Mouse (Mus musculus) hindbrain, embryonic 12.5 days (tissue): ENCODE measurements around the gene Notch2. TPM values are rescaled to one million over a fixed set of nuclear protein-coding genes. Genes with fewer than 3 reads are reported as not detected.

Experiments used
- ATAC-seq: fragments of 200-750 bp; cut with Nextera tagmentation; 2 replicates; pipeline ENCODE4 v1.8.0; 2017; ENCODE audit warnings: moderate TSS enrichment; ENCODE audit not compliant: low FRiP score
- H3K27ac ChIP-seq: fragments of 300-500 bp; sonication (generic); 2 replicates; pipeline ENCODE4 v1.5.1; 2016; ENCODE audit warnings: mild to moderate bottlenecking
- H3K27me3 ChIP-seq: fragments of 300-500 bp; sonication (generic); 2 replicates; pipeline ENCODE4 v1.6.1; 2016; ENCODE audit warnings: mild to moderate bottlenecking
- H3K36me3 ChIP-seq: fragments of 300-500 bp; sonication (generic); 2 replicates; pipeline ENCODE4 v1.6.1; 2016; ENCODE audit warnings: mild to moderate bottlenecking
- H3K4me1 ChIP-seq: fragments of 300-500 bp; sonication (generic); 2 replicates; pipeline ENCODE4 v1.6.1; 2016
- H3K4me2 ChIP-seq: fragments of 300-500 bp; sonication (generic); replicated peaks from 2 replicates; pipeline ENCODE4 v1.6.1; 2016; ENCODE audit warnings: mild to moderate bottlenecking
- H3K4me3 ChIP-seq: fragments of 300-500 bp; sonication (generic); 2 replicates; pipeline ENCODE4 v1.5.1; 2016; ENCODE audit warnings: mild to moderate bottlenecking
- H3K9ac ChIP-seq: fragments of 300-500 bp; sonication (generic); 2 replicates; pipeline ENCODE4 v1.6.1; 2016; ENCODE audit warnings: mild to moderate bottlenecking, moderate library complexity
- H3K9me3 ChIP-seq: fragments of 300-500 bp; sonication (generic); replicated peaks from 2 replicates; pipeline ENCODE4 v1.6.1; 2016; ENCODE audit warnings: mild to moderate bottlenecking
- WGBS: fragments of 180-500 bp; shearing (Covaris S2); methylation state at CpG from one replicate; pipeline ENCODE4 v1.1.7; 2016; 5-methylcytosine and 5-hydroxymethylcytosine counted together
- polyA plus RNA-seq: library from polyadenylated mRNA; unstranded; fragments of >200 nt; fragmentation: Nextera tagmentation; extraction: Ambion mirVana; gene quantifications from 2 replicates; pipeline ENCODE4 v1.2.1, GENCODE M21; 2016

The Notch2 gene
- polyA plus RNA-seq, 1 experiment from 2014 or later: 26.5 TPM

DNA sequence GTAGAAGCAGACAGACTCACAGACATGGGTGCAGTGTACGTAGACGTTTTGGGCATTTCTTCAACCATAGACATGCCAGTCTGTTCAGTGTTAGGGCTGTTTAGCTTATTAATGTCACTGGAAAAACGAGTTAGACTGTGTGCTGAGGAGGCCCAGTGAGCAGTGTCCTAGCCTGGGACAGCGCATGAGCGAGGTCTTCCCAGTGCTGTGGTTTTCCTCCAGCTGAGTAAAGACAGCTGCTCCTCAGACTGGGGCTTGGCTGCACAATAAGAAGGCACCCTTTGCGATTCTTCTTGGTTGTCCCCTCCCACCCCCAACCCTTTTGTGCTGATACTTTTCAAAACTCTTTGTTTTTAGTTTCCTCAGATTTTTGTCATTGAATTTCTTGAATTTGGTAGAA is 22.8 kb downstream of the Notch2 start:
- Histone ChIP-seq H3K27ac (peak overlapping the region; percentile 12), H3K4me1 (peaks cover 56% of the 10 kb centered on the region)
- no peak for ATAC-seq

DNA sequence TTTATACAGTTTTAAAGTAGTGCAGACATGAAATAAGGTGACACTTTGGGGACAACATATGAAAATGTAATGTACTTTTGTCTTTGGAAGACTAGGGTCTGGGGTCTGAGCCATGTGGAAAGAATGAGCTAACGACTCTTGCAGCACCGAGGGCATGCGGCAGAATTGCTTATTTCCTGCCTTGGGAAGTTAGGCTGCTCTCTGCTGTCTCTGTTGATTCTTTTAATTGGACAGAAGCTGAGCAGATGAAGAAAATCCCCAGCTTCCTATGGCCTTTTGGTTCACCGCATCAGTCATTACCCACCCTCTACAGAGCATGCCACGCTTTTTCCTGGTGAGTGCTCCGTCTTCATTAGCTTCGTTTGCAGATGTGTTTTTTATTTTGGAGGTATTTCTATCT is 23.8 kb downstream of the Notch2 start:
- Histone ChIP-seq H3K36me3 (no peaks in the 10 kb centered on the region), H3K27ac (no peak overlapping the region), H3K4me1 (peaks cover 53% of the 10 kb centered on the region), H3K4me3 (no peak overlapping the region), H3K4me2 (no peak overlapping the region), H3K9ac (no peak overlapping the region), H3K27me3 (no peaks in the 10 kb centered on the region), H3K9me3 (no peaks in the 10 kb centered on the region)
- no peak for ATAC-seq
- 71% methylated on average over 7 of the region's 7 CpGs for WGBS

More for the DNA sequence above, 22.8 kb downstream of the Notch2 start:
- Histone ChIP-seq H3K9me3 (no peaks in the 10 kb centered on the region), H3K36me3 (no peaks in the 10 kb centered on the region), H3K4me2 (no peak overlapping the region), H3K4me3 (no peak overlapping the region), H3K9ac (no peak overlapping the region), H3K27me3 (no peaks in the 10 kb centered on the region)
- 68% methylated on average over 6 of the region's 6 CpGs for whole genome bisulfite sequencing

DNA sequence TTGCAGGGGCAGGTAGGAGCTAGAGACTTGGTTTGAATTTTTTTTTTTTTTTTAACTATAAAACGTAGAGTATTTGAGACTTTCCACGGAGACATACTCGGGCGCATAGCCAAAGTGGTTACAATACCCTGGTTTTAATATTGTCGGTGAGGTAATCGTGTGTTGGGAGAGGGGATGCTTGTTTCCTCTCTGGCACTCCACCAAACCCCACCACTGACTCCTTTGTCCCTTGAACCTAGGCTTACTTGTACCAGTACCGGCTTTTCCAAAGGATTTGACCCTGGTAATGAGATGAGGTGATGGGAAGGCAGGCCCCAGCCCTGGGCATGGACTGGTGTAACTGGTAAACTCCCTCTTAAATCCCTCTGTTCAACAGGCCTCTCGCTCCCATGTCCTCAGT is 25.3 kb downstream of the Notch2 start:
- Histone ChIP-seq H3K9ac (no peak overlapping the region), H3K4me2 (no peak overlapping the region), H3K4me1 (peaks cover 58% of the 10 kb centered on the region), H3K9me3 (no peaks in the 10 kb centered on the region), H3K27me3 (no peaks in the 10 kb centered on the region), H3K4me3 (no peak overlapping the region), H3K36me3 (no peaks in the 10 kb centered on the region), H3K27ac (no peak overlapping the region; the same call in 1 of the 2 replicates)
- WGBS: 80% methylated on average over 8 of the region's 8 CpGs
- no peak for ATAC-seq

DNA sequence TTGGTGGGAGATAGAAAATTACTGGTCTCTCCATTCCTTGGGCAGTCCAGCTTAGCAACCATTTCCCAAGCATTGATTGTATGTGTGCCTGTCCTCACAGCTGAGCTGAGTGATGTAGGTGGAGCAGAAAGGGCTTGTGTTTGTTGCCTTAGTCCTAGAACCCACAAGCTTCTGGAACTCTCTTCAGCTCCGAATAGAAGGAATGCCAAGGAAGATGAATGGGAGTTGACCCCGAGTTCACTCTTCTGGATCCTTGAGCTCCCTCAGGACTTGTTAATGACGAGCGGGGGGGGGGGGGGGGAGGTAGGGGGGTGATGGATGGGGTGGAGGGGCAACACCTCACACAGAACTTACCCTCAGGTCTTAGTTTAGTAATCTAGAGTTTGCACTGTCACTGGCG is 25.9 kb downstream of the Notch2 start:
- Histone ChIP-seq H3K27me3 (no peaks in the 10 kb centered on the region), H3K27ac (no peak overlapping the region; the same call in 1 of the 2 replicates), H3K4me2 (no peak overlapping the region), H3K9ac (no peak overlapping the region), H3K36me3 (no peaks in the 10 kb centered on the region), H3K4me1 (peaks cover 63% of the 10 kb centered on the region), H3K4me3 (no peak overlapping the region), H3K9me3 (no peaks in the 10 kb centered on the region)
- no peak for ATAC-seq
- 43% methylated on average over 3 of the region's 5 CpGs for WGBS

DNA sequence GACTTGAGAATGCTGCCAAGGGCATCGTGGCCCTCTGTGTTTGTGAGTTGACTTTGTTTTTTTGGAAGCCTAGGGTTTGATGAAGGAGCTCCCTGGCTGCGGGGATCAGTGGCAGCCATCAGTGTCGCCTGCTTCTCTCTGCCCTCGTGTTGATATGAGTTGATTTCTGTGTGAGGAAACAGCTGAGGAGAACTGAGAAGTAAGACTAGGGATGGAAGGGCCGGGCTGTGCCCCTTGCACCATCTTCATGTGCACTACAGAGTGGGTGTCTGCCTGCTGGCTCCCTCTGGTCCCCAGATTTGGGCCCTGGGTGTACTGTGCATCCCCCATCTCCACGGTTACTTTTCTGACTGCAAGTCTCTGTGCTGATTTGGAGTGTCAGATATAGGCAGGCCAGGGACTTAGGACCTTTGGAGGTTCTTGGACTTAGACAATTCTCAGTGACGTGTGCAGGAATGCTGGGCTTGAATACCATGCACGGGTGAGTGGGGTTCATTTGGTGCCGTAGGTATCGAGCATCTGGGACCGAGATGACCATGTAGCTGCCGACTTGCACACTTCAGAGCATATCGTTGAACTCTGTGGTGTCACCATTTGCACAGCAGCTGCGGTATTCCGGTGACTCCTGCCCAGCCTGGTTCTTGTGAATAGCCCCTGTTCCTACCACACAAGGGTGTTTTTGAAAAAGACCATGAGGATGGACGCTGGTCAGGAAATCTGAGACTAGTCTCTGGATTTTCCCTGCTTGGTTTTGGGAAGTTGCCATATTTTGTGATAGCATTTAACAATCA is 26.5 kb downstream of the Notch2 start:
- H3K4me1 ChIP-seq: peaks cover 58% of the 10 kb centered on the region

DNA sequence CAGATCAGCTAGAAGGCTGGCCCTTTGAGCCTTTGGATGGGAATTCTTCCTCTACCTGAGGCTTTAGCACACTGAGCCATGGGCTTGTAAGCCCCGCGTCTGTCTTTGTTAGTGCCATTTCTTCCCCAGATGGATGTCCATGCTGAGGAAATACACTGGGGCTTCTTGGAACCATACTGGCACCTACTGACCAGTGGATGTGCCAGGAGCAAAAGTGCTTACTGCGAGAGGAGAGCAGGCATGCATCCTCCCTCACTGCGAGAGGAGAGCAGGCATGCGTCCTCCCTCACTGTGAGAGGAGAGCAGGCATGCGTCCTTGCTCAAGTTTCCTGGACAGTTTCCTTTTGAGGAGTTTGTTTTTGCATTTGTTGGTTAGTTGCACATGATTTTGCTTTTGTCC is 27.5 kb downstream of the Notch2 start:
- no peak overlapping the region for H3K4me3 ChIP-seq
- H3K4me2 ChIP-seq: no peak overlapping the region
- H3K36me3 ChIP-seq: no peaks in the 10 kb centered on the region
- WGBS: 93% methylated on average over 6 of the region's 6 CpGs
- H3K27me3 ChIP-seq: no peaks in the 10 kb centered on the region
- H3K9ac ChIP-seq: no peak overlapping the region
- ATAC-seq: no peak
- H3K9me3 ChIP-seq: no peaks in the 10 kb centered on the region
- H3K27ac ChIP-seq: no peak overlapping the region
- H3K4me1 ChIP-seq: peaks cover 53% of the 10 kb centered on the region

More for the DNA sequence above, 26.5 kb downstream of the Notch2 start:
- Histone ChIP-seq H3K9me3 (no peaks in the 10 kb centered on the region), H3K4me2 (no peak overlapping the region), H3K36me3 (no peaks in the 10 kb centered on the region), H3K4me3 (no peak overlapping the region), H3K27me3 (no peaks in the 10 kb centered on the region), H3K9ac (no peak overlapping the region), H3K27ac (no peak overlapping the region)
- WGBS: 79% methylated on average over 16 of the region's 16 CpGs
- ATAC-seq: no peak

DNA sequence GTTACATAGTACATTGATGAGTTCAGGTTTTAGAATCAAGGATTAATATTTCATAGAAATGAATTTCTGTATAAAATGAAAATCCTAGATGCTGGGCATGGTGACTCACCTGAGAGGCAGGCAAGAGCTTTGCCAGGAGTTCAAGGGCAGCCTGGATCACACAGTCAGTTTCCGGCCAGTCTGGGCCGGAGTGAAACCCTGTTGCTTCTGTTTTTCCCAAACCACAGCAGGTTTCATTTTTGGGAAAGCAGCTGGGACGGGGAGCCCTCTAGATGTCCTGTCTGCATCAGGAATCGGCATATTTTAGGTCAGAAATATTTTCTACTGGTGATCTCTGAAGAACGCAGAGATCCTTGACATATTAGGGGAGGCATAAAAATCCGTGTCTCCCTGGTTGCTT is 29.0 kb downstream of the Notch2 start:
- no peaks in the 10 kb centered on the region for H3K9me3 ChIP-seq
- H3K4me1 ChIP-seq: peaks cover 43% of the 10 kb centered on the region
- no peak for ATAC-seq
- 59% methylated on average over 6 of the region's 6 CpGs for WGBS
- H3K4me2 ChIP-seq: peak overlapping the region; percentile 33; the same call in 1 of the 2 replicates
- peak overlapping the region; percentile 64 for H3K27ac ChIP-seq
- H3K36me3 ChIP-seq: no peaks in the 10 kb centered on the region
- H3K9ac ChIP-seq: no peak overlapping the region
- H3K4me3 ChIP-seq: no peak overlapping the region
- no peaks in the 10 kb centered on the region for H3K27me3 ChIP-seq

DNA sequence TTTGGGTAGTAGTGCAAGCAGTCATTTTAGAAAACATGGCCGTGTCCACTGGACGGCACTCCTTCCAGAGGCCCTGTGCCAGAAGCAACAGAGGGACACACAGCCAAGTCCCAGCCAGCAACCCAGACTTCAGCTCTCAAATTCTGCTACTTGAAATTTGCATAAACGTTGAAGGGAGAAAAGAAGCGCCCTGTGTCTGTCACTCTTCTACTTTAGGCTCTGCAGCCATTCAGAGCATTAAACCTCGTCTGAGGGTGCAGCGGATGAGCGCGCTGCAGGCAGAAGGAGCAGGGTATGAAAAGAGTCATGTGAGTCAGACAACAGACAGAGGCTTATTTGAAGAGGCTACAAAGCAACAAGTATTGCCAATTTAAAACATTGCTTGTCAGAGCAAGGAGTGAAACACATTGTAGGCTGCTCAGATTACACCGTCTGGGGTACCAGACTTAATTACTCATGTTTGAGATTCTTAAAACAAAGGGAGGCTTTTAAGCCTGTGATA is 29.7 kb downstream of the Notch2 start:
- Histone ChIP-seq H3K4me2 (peak overlapping the region; percentile 33), H3K9ac (no peak overlapping the region), H3K27me3 (no peaks in the 10 kb centered on the region), H3K4me3 (no peak overlapping the region), H3K36me3 (no peaks in the 10 kb centered on the region), H3K4me1 (peaks cover 41% of the 10 kb centered on the region), H3K27ac (peak overlapping the region; percentile 64), H3K9me3 (no peaks in the 10 kb centered on the region)
- ATAC-seq: peak; percentile 76
- WGBS: 7% methylated on average over 9 of the region's 9 CpGs

DNA sequence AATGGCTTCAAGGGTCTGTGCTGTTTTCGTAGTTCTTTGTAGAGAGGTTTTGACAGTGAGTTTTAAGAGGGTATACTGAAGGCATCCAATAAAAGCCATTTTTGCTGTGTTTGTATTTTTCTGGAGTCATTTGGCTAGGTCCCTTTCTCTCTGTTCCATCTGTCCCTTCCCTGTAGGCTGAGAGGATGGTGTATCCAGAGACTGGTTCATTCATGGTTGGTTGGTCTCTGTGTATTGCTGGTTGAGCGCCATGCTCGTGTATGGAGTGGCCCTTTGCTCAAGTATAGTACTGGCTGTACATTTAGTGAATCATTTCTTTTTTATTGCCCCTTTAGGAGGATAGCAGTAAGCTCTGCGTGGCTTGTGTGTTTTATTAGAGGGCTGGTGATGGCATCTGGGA is 30.3 kb downstream of the Notch2 start:
- H3K4me2 ChIP-seq: 0 out of 2 replicates have a peak overlapping the region, but pooled peaks have one; percentile 33
- WGBS: 67% methylated on average over 4 of the region's 4 CpGs

DNA sequence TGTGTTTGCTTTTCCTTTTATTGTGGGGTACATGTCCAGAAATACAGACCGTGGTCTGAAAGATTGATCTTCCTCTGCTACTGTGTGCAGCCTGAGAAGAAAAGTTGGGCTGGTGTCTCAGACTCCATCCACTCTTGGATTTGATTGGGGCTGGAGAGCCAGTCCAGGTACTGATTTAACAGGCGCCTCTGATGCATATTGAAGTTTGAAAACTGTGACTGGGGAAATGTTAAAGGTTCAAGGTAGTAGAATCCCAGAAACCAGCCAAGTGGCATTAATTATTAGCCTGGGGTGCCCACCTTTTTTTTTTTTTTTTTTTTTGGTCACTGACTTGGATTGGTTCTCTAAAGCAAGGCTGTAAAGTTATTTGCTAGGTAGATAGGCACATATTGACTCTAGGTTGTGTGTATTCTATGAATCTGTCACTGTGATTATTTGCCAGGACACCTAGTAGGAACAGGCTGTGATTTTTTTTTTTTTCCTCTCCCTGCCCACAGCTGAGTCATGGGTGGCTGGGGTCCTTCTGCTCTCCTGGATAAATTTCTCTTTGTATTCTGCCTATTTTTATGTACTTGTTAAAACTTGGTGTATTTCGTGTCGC is 31.5 kb downstream of the Notch2 start:
- 89% methylated on average over 4 of the region's 4 CpGs for WGBS
- H3K4me2 ChIP-seq: no peak overlapping the region
- H3K4me3 ChIP-seq: no peak overlapping the region
- H3K27me3 ChIP-seq: no peaks in the 10 kb centered on the region
- no peak overlapping the region for H3K9ac ChIP-seq
- no peaks in the 10 kb centered on the region for H3K36me3 ChIP-seq
- no peaks in the 10 kb centered on the region for H3K9me3 ChIP-seq
- peaks cover 28% of the 10 kb centered on the region for H3K4me1 ChIP-seq
- no peak for ATAC-seq
- no peak overlapping the region for H3K27ac ChIP-seq

More for the DNA sequence above, 30.3 kb downstream of the Notch2 start:
- ATAC-seq: no peak
- Histone ChIP-seq H3K27ac (peak overlapping the region; percentile 64), H3K36me3 (no peaks in the 10 kb centered on the region), H3K27me3 (no peaks in the 10 kb centered on the region), H3K4me1 (peaks cover 38% of the 10 kb centered on the region), H3K9ac (no peak overlapping the region), H3K9me3 (no peaks in the 10 kb centered on the region), H3K4me3 (no peak overlapping the region)

DNA sequence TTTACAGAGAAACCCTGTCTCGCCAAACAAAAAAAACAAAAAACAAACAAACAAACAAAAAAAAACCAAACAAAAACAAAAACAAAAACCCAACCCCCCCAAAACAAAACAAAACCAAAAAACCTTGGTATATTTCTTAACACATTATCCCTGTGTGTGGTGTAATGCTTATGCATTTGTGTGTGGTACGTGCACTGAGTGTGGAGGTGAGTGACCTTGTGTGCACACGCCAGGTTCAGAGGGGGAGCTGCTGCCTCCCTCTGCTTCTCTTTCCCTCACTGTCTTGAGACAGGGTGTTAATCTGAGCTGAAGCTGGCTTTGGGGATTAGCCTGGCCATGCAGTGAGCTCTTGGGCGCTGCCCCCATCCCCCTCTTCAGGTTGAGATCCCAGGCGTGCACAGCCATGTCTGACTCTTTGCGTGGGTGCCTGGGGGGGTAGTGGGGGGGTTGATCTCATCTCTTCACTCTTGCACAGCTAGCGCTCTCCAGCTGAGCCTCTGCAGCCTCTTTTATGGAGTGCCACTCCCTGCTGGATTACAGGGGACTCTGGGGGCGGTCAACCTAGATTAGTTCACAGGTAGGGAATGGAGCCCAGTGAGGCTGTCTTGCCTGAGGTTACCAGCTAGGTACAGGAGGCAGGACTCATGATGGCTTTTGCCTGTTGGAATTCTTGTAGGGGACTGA is 32.3 kb downstream of the Notch2 start:
- Histone ChIP-seq H3K4me3 (no peak overlapping the region), H3K4me1 (peaks cover 31% of the 10 kb centered on the region), H3K27ac (no peak overlapping the region), H3K9me3 (no peaks in the 10 kb centered on the region), H3K27me3 (no peaks in the 10 kb centered on the region), H3K9ac (no peak overlapping the region), H3K36me3 (no peaks in the 10 kb centered on the region), H3K4me2 (no peak overlapping the region)
- WGBS: 67% methylated on average over 8 of the region's 8 CpGs
- no peak for ATAC-seq

DNA sequence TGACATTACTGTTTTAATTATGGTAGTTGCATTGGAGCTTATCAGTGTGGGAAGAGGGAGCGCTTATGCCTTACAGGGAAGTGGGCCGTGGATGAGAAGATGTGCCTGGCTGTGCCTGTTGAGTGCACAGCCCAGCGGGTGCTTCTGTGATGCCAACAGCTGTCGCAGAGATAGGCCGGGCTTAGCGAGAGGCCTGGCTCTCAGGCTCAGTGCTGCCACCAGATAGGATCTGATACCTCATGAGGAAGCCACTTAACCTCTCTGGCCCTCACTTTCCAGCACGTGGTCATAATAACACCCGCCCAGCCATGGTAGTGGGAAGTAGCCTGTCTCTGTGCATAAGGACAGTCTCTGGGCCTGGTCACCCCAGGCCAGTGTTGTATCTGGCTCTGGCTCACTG is 33.0 kb downstream of the Notch2 start:
- H3K4me3 ChIP-seq: no peak overlapping the region
- no peaks in the 10 kb centered on the region for H3K36me3 ChIP-seq
- whole genome bisulfite sequencing: 83% methylated on average over 8 of the region's 8 CpGs
- no peaks in the 10 kb centered on the region for H3K27me3 ChIP-seq
- no peak for ATAC-seq
- H3K9me3 ChIP-seq: no peaks in the 10 kb centered on the region
- peaks cover 32% of the 10 kb centered on the region for H3K4me1 ChIP-seq
- H3K9ac ChIP-seq: no peak overlapping the region
- H3K4me2 ChIP-seq: no peak overlapping the region
- no peak overlapping the region for H3K27ac ChIP-seq
